Mouse (Mus musculus) intestine, postnatal 0 days (tissue): Measurements from ENCODE around the gene Tep1. TPM values are rescaled to one million over a fixed set of nuclear protein-coding genes. Genes with fewer than 3 reads are reported as not detected.

Experiments used
- ATAC-seq: fragments of 200-750 bp; cut with Nextera tagmentation; 2 replicates; pipeline ENCODE4 v1.8.0; 2017; ENCODE audit warnings: mild to moderate bottlenecking, moderate TSS enrichment, moderate library complexity
- H3K27ac ChIP-seq: fragments of 300-500 bp; sonication (generic); 2 replicates; pipeline ENCODE4 v1.5.1; 2014; ENCODE audit warnings: mild to moderate bottlenecking, low read depth, low read length, moderate library complexity
- H3K27me3 ChIP-seq: fragments of 300-500 bp; sonication (generic); replicated peaks from 2 replicates; pipeline ENCODE4 v1.6.1; 2014; ENCODE audit warnings: low read length, mixed read lengths; ENCODE audit not compliant: control insufficient read depth, insufficient read depth
- H3K36me3 ChIP-seq: fragments of 300-500 bp; sonication (generic); 2 replicates; pipeline ENCODE4 v1.6.1; 2014; ENCODE audit warnings: mild to moderate bottlenecking, moderate library complexity; ENCODE audit not compliant: control insufficient read depth, insufficient read depth
- H3K4me1 ChIP-seq: fragments of 300-500 bp; sonication (generic); replicated peaks from 2 replicates; pipeline ENCODE4 v1.6.1; 2014; ENCODE audit warnings: antibody characterized with exemption, low read length, mixed read lengths; ENCODE audit not compliant: control insufficient read depth, insufficient read depth
- H3K4me2 ChIP-seq: fragments of 300-500 bp; sonication (generic); replicated peaks from 2 replicates; pipeline ENCODE4 v1.6.1; 2014; ENCODE audit warnings: low read depth, mild to moderate bottlenecking, moderate library complexity
- H3K4me3 ChIP-seq: fragments of 300-500 bp; sonication (generic); 2 replicates; pipeline ENCODE4 v1.5.1; 2014; ENCODE audit warnings: low read depth, low read length
- H3K9ac ChIP-seq: fragments of 300-500 bp; sonication (generic); 2 replicates; pipeline ENCODE4 v1.6.1; 2014; ENCODE audit warnings: mild to moderate bottlenecking, low read depth, low read length
- H3K9me3 ChIP-seq: fragments of 300-500 bp; sonication (generic); 2 replicates; pipeline ENCODE4 v1.6.1; 2016; ENCODE audit warnings: mixed run types; ENCODE audit not compliant: control insufficient read depth
- CTCF ChIP-seq: sonication (generic); IDR thresholded peaks from 2 replicates; pipeline ENCODE4 v1.5.1; 2016; ENCODE audit warnings: low read depth, mild to moderate bottlenecking, control low read depth, antibody characterized with exemption, moderate library complexity
- WGBS: fragments of 180-500 bp; shearing (Covaris S2); extraction: QIAGEN DNeasy Blood & Tissue Kit; methylation state at CpG from one replicate; pipeline ENCODE4 v1.1.7; 2014; 5-methylcytosine and 5-hydroxymethylcytosine counted together
- polyA plus RNA-seq: library from polyadenylated mRNA; unstranded; fragments of >200 nt; fragmentation: Nextera tagmentation; extraction: Ambion mirVana; gene quantifications from 2 replicates; pipeline ENCODE4 v1.2.1, GENCODE M21; 2015

Tep1 gene
- polyA plus RNA-seq, 1 experiment from 2014 or later, result 23.7 TPM

GRCm38 (mm10) chr14:50891621-50892020 lies 21.3 kb upstream of the Tep1 start:
- TF ChIP-seq CTCF, result no peak
- Histone ChIP-seq H3K9me3 (no peaks in the 10 kb centered on the region), H3K4me3 (no peak overlapping the region), H3K4me1 (no peaks in the 10 kb centered on the region), H3K9ac (no peak overlapping the region), H3K27ac (no peak overlapping the region), H3K4me2 (no peak overlapping the region), H3K27me3 (no peaks in the 10 kb centered on the region), H3K36me3 (no peaks in the 10 kb centered on the region)
- ATAC-seq, result no peak
- WGBS, result 91% methylated on average over 8 of the region's 8 CpGs

DNA sequence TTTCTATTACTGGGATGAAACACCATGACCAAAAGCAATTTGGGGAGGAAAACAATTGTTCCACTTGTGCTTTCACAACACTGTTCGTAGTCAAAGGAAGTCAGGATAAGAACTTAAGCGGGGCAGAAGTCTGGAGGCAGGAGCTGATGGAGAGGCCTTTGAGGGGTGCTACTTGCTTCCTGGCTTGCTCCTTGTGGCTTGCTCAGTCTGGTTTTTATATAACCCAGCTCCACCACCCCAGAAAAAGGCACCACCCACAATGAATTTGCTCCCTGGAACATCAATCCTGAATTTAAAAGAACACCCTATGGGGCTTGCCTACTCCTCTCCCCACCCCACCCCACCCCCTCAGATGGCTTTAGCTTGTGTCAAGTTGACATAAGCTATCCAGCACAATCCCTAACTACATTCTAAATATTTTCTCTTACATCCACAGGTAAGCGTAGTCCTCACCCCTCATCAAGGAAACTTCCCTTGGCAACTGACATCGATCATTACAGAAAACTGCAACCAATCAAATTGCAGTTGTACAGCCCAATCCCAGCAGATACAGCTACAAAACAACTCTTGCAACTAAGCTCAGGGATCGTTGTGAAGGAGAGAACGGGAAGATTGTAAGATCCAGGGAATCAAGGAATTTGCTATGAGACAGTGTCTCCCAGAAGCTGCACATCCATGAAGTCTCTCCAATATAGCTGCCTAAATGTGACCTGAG lies 6.0 kb upstream of the Tep1 start:
- Histone ChIP-seq H3K4me1 (no peaks in the 10 kb centered on the region), H3K9me3 (no peaks in the 10 kb centered on the region), H3K4me2 (no peak overlapping the region), H3K4me3 (no peak overlapping the region), H3K27me3 (no peaks in the 10 kb centered on the region), H3K9ac (no peak overlapping the region), H3K27ac (peak overlapping the region; percentile 50), H3K36me3 (no peaks in the 10 kb centered on the region)
- ATAC-seq, result no peak
- 86% methylated on average over 6 of the region's 6 CpGs for WGBS
- no peak for TF ChIP-seq CTCF

GRCm38 (mm10) chr14:50875591-50876230 lies 5.4 kb upstream of the Tep1 start:
- no peaks in the 10 kb centered on the region for H3K27me3 ChIP-seq
- peak overlapping the region; percentile 50 for H3K27ac ChIP-seq
- H3K9me3 ChIP-seq, result no peaks in the 10 kb centered on the region
- H3K4me2 ChIP-seq, result no peak overlapping the region; the same call in 1 of the 2 replicates
- H3K4me1 ChIP-seq, result no peaks in the 10 kb centered on the region
- peak; percentile 49; the same call in 1 of the 2 replicates for ATAC-seq
- no peaks in the 10 kb centered on the region for H3K36me3 ChIP-seq
- no peak overlapping the region for H3K9ac ChIP-seq
- no peak for TF ChIP-seq CTCF
- WGBS, result 60% methylated on average over 6 of the region's 6 CpGs
- H3K4me3 ChIP-seq, result no peak overlapping the region

GRCm38 (mm10) chr14:50875175-50875574 lies 4.8 kb upstream of the Tep1 start:
- Histone ChIP-seq H3K9me3 (no peaks in the 10 kb centered on the region), H3K4me2 (peak overlapping the region; percentile 38; the same call in 1 of the 2 replicates), H3K4me3 (no peak overlapping the region), H3K36me3 (no peaks in the 10 kb centered on the region), H3K27me3 (no peaks in the 10 kb centered on the region), H3K9ac (no peak overlapping the region), H3K27ac (peak overlapping the region; percentile 42), H3K4me1 (no peaks in the 10 kb centered on the region)
- no peak for TF ChIP-seq CTCF
- peak; percentile 70 for ATAC-seq
- 68% methylated on average over 3 of the region's 3 CpGs for WGBS

- Histone ChIP-seq H3K27me3 (no peaks in the 10 kb centered on the region), H3K4me3 (no peak overlapping the region), H3K9ac (no peak overlapping the region), H3K9me3 (no peaks in the 10 kb centered on the region), H3K27ac (no peak overlapping the region), H3K4me1 (peaks cover 8% of the 10 kb centered on the region; the same call in 1 of the 2 replicates), H3K4me2 (no peak overlapping the region), H3K36me3 (peaks cover 8% of the 10 kb centered on the region; the same call in 1 of the 2 replicates)
- no peak for ATAC-seq
- 87% methylated on average over 2 of the region's 2 CpGs for WGBS
- TF ChIP-seq CTCF, result peak; percentile 34
Observed at GRCm38 (mm10) chr14:50871284-50871683, 924 bp upstream of the Tep1 start.

- 31% methylated on average over 5 of the region's 5 CpGs for WGBS
- H3K9ac ChIP-seq, result peak overlapping the region; percentile 64; the same call in 1 of the 2 replicates
- H3K36me3 ChIP-seq, result peaks cover 13% of the 10 kb centered on the region; the same call in 1 of the 2 replicates
- no peaks in the 10 kb centered on the region for H3K9me3 ChIP-seq
- H3K4me3 ChIP-seq, result peak overlapping the region; percentile 63
- H3K27me3 ChIP-seq, result no peaks in the 10 kb centered on the region
- peak overlapping the region; percentile 77 for H3K4me2 ChIP-seq
- H3K27ac ChIP-seq, result peak overlapping the region; percentile 97
- H3K4me1 ChIP-seq, result peaks cover 8% of the 10 kb centered on the region; the same call in 1 of the 2 replicates
- no peak for ATAC-seq
- TF ChIP-seq CTCF, result no peak
Observed at GRCm38 (mm10) chr14:50870805-50871143, 414 bp upstream of the Tep1 start.
